Comparison of ENCODE assay signal across 12 mouse cellular contexts in the genomic region with DNA sequence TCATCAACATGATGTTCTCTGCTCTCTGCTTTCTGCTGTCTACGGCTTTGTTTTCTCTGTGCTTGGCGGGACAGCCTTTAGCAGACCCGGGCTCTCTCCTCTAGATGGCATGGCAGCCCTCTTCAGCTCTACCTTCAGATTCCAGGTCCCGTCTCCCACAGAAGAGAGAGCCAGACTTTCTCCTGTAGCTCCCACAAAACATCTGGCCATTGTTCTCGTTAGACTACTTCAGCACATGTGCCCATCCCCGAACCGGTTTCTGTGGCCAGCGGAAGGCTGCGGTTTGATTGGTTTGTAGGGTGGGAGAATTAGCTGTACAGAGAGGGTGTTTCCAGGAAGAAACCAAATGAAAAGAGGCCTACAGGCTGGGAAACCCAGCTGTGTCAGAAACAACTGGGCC. TPM values are rescaled to one million over a fixed set of nuclear protein-coding genes. Genes with fewer than 3 reads are reported as not detected.
DNase-seq lines count a peak whose midpoint lies in the region; ATAC-seq and TF ChIP-seq lines count a peak whose summit lies in the region.
"Had no signal": no experiment of that assay in that cellular context is flagged by ENCODE, and none has a peak within 500 bp of the region (broad histone marks: within the 10 kb centered on the region; RNA-seq: fewer than 3 reads in every experiment).

No protein-coding gene starts in this region.

- no peaks in the 10 kb centered on the region for H3K27me3 ChIP-seq in forebrain, embryonic 12.5 days
- no peaks in the 10 kb centered on the region for H3K27me3 ChIP-seq in forebrain, embryonic 16.5 days (replicated peaks; ENCODE audit: control insufficient read depth, insufficient read depth, low read length)
- H3K27me3 ChIP-seq in lung, embryonic 14.5 days (ENCODE audit: insufficient read depth, low read length), result no peaks in the 10 kb centered on the region
- H3K27me3 ChIP-seq in intestine, embryonic 15.5 days (replicated peaks), result no peaks in the 10 kb centered on the region
- H3K27me3 ChIP-seq: midbrain, embryonic 15.5 days had no signal

- 68% methylated on average over 9 of the region's 9 CpGs for WGBS in forebrain, embryonic 12.5 days
- WGBS in forebrain, embryonic 16.5 days, result 49% methylated on average over 9 of the region's 9 CpGs
- WGBS in lung, embryonic 14.5 days, result 61% methylated on average over 9 of the region's 9 CpGs
- WGBS in intestine, embryonic 15.5 days, result 52% methylated on average over 9 of the region's 9 CpGs

- H3K36me3 ChIP-seq in forebrain, embryonic 12.5 days (replicated peaks), result no peaks in the 10 kb centered on the region
- no peaks in the 10 kb centered on the region for H3K36me3 ChIP-seq in forebrain, embryonic 16.5 days (ENCODE audit: control insufficient read depth, insufficient read depth)
- H3K36me3 ChIP-seq in lung, embryonic 14.5 days (ENCODE audit: insufficient read depth), result no peaks in the 10 kb centered on the region
- H3K36me3 ChIP-seq in intestine, embryonic 15.5 days, result no peaks in the 10 kb centered on the region
- H3K36me3 ChIP-seq: midbrain, embryonic 15.5 days had no signal

- DNase-seq in lung, embryonic 14.5 days, result peak; percentile 44
- DNase-seq in lung, adult 18-20 months, result no peak
- peak; percentile 41 for DNase-seq in thymus, postnatal 14 days
- DNase-seq in cerebellum, postnatal 36 days, result no peak
- DNase-seq in frontal cortex, postnatal 36 days (ENCODE audit: low spot score in 2 of 2), result no peak
- DNase-seq: cerebellum, adult 9-10 months; gastrocnemius, postnatal 10 days; kidney, adult 8-10 months had no signal

- peak; percentile 35; the same call in 1 of the 2 replicates for TF ChIP-seq CTCF in lung, embryonic 14.5 days (IDR thresholded peaks at IDR 0.05; ENCODE audit: low read depth)

- H3K9me3 ChIP-seq in forebrain, embryonic 12.5 days, result no peaks in the 10 kb centered on the region
- H3K9me3 ChIP-seq in forebrain, embryonic 16.5 days (ENCODE audit: control insufficient read depth, low read length), result no peaks in the 10 kb centered on the region
- no peaks in the 10 kb centered on the region for H3K9me3 ChIP-seq in lung, embryonic 14.5 days (ENCODE audit: low read depth, low read length)
- H3K9me3 ChIP-seq in intestine, embryonic 15.5 days, result no peaks in the 10 kb centered on the region
- H3K9me3 ChIP-seq: midbrain, embryonic 15.5 days had no signal

- H3K9ac ChIP-seq in forebrain, embryonic 12.5 days, result no peak overlapping the region
- H3K9ac ChIP-seq in forebrain, embryonic 16.5 days (replicated peaks; ENCODE audit: low read depth, low read length), result no peak overlapping the region
- no peak overlapping the region for H3K9ac ChIP-seq in lung, embryonic 14.5 days
- no peak overlapping the region for H3K9ac ChIP-seq in intestine, embryonic 15.5 days
- H3K9ac ChIP-seq: midbrain, embryonic 15.5 days had no signal

- ATAC-seq in forebrain, embryonic 12.5 days (ENCODE audit: low FRiP score), result no peak
- no peak for ATAC-seq in forebrain, embryonic 16.5 days
- ATAC-seq in lung, embryonic 14.5 days (ENCODE audit: insufficient read depth), result no peak
- ATAC-seq in intestine, embryonic 15.5 days, result peak; percentile 54
- ATAC-seq: midbrain, embryonic 15.5 days had no signal

- H3K27ac ChIP-seq in forebrain, embryonic 12.5 days, result peak overlapping the region; percentile 61
- H3K27ac ChIP-seq in forebrain, embryonic 16.5 days (ENCODE audit: low read length), result no peak overlapping the region
- no peak overlapping the region for H3K27ac ChIP-seq in lung, embryonic 14.5 days (ENCODE audit: low read depth)
- H3K27ac ChIP-seq in intestine, embryonic 15.5 days, result no peak overlapping the region
- H3K27ac ChIP-seq: midbrain, embryonic 15.5 days had no signal

- H3K4me1 ChIP-seq in forebrain, embryonic 12.5 days, result peaks cover 28% of the 10 kb centered on the region
- H3K4me1 ChIP-seq in forebrain, embryonic 16.5 days (replicated peaks; ENCODE audit: control insufficient read depth, insufficient read depth, low read length), result peaks cover 24% of the 10 kb centered on the region
- no peaks in the 10 kb centered on the region for H3K4me1 ChIP-seq in lung, embryonic 14.5 days (ENCODE audit: insufficient read depth)
- peaks cover 3% of the 10 kb centered on the region; the same call in 1 of the 2 replicates for H3K4me1 ChIP-seq in intestine, embryonic 15.5 days (replicated peaks)

- H3K4me2 ChIP-seq in forebrain, embryonic 12.5 days, result no peak overlapping the region
- no peak overlapping the region for H3K4me2 ChIP-seq in forebrain, embryonic 16.5 days (ENCODE audit: low read length)
- H3K4me2 ChIP-seq in lung, embryonic 14.5 days, result no peak overlapping the region
- no peak overlapping the region for H3K4me2 ChIP-seq in intestine, embryonic 15.5 days (replicated peaks)
- H3K4me2 ChIP-seq: midbrain, embryonic 15.5 days had no signal

- H3K4me3 ChIP-seq in forebrain, embryonic 12.5 days (replicated peaks), result no peak overlapping the region
- H3K4me3 ChIP-seq in forebrain, embryonic 16.5 days (replicated peaks; ENCODE audit: low read length), result no peak overlapping the region
- H3K4me3 ChIP-seq in lung, embryonic 14.5 days (ENCODE audit: low read depth, low read length), result no peak overlapping the region
- no peak overlapping the region for H3K4me3 ChIP-seq in intestine, embryonic 15.5 days (replicated peaks)
- H3K4me3 ChIP-seq: midbrain, embryonic 15.5 days had no signal

RNA-seq across cellular contexts. Expression of a gene that starts 53.2 kb away (rescaled TPM):
- 110 and 111 TPM in 2 replicates for polyA plus RNA-seq in forebrain, embryonic 12.5 days (2016; fragmentation: Nextera tagmentation; extraction: Ambion mirVana)
- polyA plus RNA-seq in forebrain, embryonic 16.5 days (2015; fragmentation: Nextera tagmentation; extraction: Ambion mirVana), result 76.7 and 90.8 TPM in 2 replicates
- polyA plus RNA-seq in lung, embryonic 14.5 days (2014; fragmentation: Nextera tagmentation; extraction: Ambion mirVana), result 101 and 104 TPM in 2 replicates
- 65.1 and 73.7 TPM in 2 replicates for polyA plus RNA-seq in intestine, embryonic 15.5 days (2015; fragmentation: Nextera tagmentation; extraction: Ambion mirVana)

Comparison
In these comparisons a context has a peak if more than half of its experiments do, and no peak if none do; other contexts are left out.
1. DNase-seq: peak in lung, embryonic 14.5 days (single experiment) and thymus, postnatal 14 days (single experiment); none in lung, adult 18-20 months (0 of 2), cerebellum, postnatal 36 days (0 of 2) and frontal cortex, postnatal 36 days (0 of 2).